ENCODE assay signal across 8 mouse cellular contexts in the genomic region with DNA sequence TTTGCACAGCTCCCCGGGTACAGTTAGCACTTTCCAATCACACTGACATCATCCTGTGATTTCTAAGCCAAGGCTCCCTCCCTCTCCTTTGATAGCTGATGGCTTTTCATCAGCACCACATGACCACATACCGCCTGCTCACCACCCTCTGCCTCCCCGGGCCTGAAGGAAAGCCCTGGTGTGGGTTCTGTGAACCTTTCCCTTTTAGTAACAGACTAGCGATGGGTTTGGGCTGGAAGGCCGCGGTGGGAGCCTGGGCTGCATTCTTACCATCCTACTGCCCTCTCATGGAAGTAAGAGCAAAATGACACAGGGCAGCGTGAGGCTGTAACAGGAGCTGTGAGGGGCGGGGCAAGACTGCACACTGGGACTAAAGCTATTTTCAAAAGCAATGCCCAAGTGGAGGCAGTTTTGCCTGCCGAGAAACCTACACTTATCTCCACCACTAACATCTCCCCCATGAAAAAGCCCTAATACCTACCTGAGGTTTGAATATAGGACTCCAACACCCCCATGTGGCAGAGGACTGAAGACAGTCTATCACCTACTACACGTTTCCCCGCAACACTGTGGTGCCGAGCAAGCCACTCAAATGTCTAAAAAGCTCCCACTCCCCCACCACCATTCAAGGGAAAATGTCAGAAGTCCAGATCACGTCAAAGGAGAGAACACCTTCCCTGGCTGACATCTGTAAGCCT. TPM values are rescaled to one million over a fixed set of nuclear protein-coding genes. Genes with fewer than 3 reads are reported as not detected.
DNase-seq lines count a peak whose midpoint lies in the region; ATAC-seq and TF ChIP-seq lines count a peak whose summit lies in the region.

No protein-coding gene starts in this region.

- 14% methylated on average over 13 of the region's 13 CpGs for WGBS in hindbrain, postnatal 0 days
- WGBS in liver, embryonic 13.5 days (ENCODE audit: insufficient replicate concordance) = 33% methylated on average over 13 of the region's 13 CpGs

- H3K36me3 ChIP-seq in ES-E14 (ENCODE audit: control insufficient read depth, insufficient read depth, low read length, poor library complexity, severe bottlenecking) = peaks cover 4% of the 10 kb centered on the region; the same call in 1 of the 2 replicates
- no peaks in the 10 kb centered on the region for H3K36me3 ChIP-seq in hindbrain, postnatal 0 days (ENCODE audit: insufficient read depth, low read length)
- peaks cover 14% of the 10 kb centered on the region for H3K36me3 ChIP-seq in liver, embryonic 13.5 days

- H3K4me2 ChIP-seq in hindbrain, postnatal 0 days (ENCODE audit: low read depth, low read length) = no peak overlapping the region
- no peak overlapping the region for H3K4me2 ChIP-seq in liver, embryonic 13.5 days

- no peak for DNase-seq in frontal cortex, postnatal 25 days (ENCODE audit: low spot score in 2 of 2)
- DNase-seq in ES-E14 (ENCODE audit: low read depth, low spot score) = no peak
- DNase-seq in hindbrain, postnatal 0 days (ENCODE audit: low spot score) = peak; percentile 83
- DNase-seq in liver, embryonic 13.5 days = no peak
- peak; percentile 24 for DNase-seq in skeletal muscle tissue, adult 2 months (ENCODE audit: low read depth, low spot score)
- no peak for DNase-seq in thymus, postnatal 25 days

- peak; percentile 68 for ATAC-seq in frontal cortex, adult (ENCODE audit: low TSS enrichment)
- ATAC-seq in erythroblast, adult 5-6 weeks (replicated peaks; ENCODE audit: low FRiP score, poor library complexity, severe bottlenecking) = 0 out of 2 replicates have a peak, but pooled peaks have one; percentile 40
- peak; percentile 78 for ATAC-seq in hindbrain, postnatal 0 days
- no peak for ATAC-seq in liver, embryonic 13.5 days (ENCODE audit: low read depth)

- peaks cover 0 to 8% of the 10 kb centered on the region in 2 experiments; a peak in 1 of 4 replicates for H3K4me1 ChIP-seq in ES-E14 (ENCODE audit: control insufficient read depth in 2 of 2, insufficient read depth in 2 of 2, low read length in 2 of 2, poor library complexity in 1 of 2)
- peaks cover 7% of the 10 kb centered on the region; the same call in 1 of the 2 replicates for H3K4me1 ChIP-seq in hindbrain, postnatal 0 days (ENCODE audit: insufficient read depth, low read length)
- peaks cover 42% of the 10 kb centered on the region for H3K4me1 ChIP-seq in liver, embryonic 13.5 days (replicated peaks)

- in situ Hi-C loops in ES-E14 (cut with MboI; ENCODE audit: low sequenced_read_pairs in 2 of 2, unreplicated experiment in 2 of 2) = no loop called here

- no peaks in the 10 kb centered on the region for H3K27me3 ChIP-seq in hindbrain, postnatal 0 days (ENCODE audit: insufficient read depth, low read length)
- no peaks in the 10 kb centered on the region for H3K27me3 ChIP-seq in liver, embryonic 13.5 days

- H3K27ac ChIP-seq in ES-E14 (ENCODE audit: insufficient read depth, low read depth, low read length, poor library complexity, severe bottlenecking) = no peak overlapping the region
- peak overlapping the region; percentile 56; the same call in 1 of the 2 replicates for H3K27ac ChIP-seq in hindbrain, postnatal 0 days
- no peak overlapping the region for H3K27ac ChIP-seq in liver, embryonic 13.5 days

- no peaks in the 10 kb centered on the region for H3K9me3 ChIP-seq in ES-E14 (ENCODE audit: control insufficient read depth, insufficient read depth, low read depth, low read length)
- no peaks in the 10 kb centered on the region for H3K9me3 ChIP-seq in hindbrain, postnatal 0 days (ENCODE audit: low read length)
- H3K9me3 ChIP-seq in liver, embryonic 13.5 days (replicated peaks) = no peaks in the 10 kb centered on the region

- peak; percentile 70 for TF ChIP-seq CTCF in hindbrain, postnatal 0 days (IDR thresholded peaks at IDR 0.05; ENCODE audit: low read depth)

- H3K9ac ChIP-seq in ES-E14 (ENCODE audit: insufficient read depth, low read depth, low read length, poor library complexity, severe bottlenecking) = 0 out of 2 replicates have a peak overlapping the region, but pooled peaks have one; percentile 5
- H3K9ac ChIP-seq in hindbrain, postnatal 0 days (replicated peaks; ENCODE audit: low read length) = 0 out of 2 replicates have a peak overlapping the region, but pooled peaks have one; percentile 35
- 0 out of 2 replicates have a peak overlapping the region, but pooled peaks have one; percentile 17 for H3K9ac ChIP-seq in liver, embryonic 13.5 days

- no peak overlapping the region for H3K4me3 ChIP-seq in ES-E14 (ENCODE audit: insufficient read depth in 1 of 2, low read depth in 1 of 2, low read length in 2 of 2, poor library complexity in 1 of 2, severe bottlenecking in 1 of 2)
- H3K4me3 ChIP-seq in hindbrain, postnatal 0 days (ENCODE audit: low read length) = no peak overlapping the region
- no peak overlapping the region for H3K4me3 ChIP-seq in liver, embryonic 13.5 days (replicated peaks)

TF ChIP-seq in ES-E14, 5 proteins besides CTCF, POLR2A, EP300 and RAD21:
- TF ChIP-seq CHD2 (IDR thresholded peaks at IDR 0.05; ENCODE audit: low read depth, low read length) = no peak
- TF ChIP-seq HCFC1 (IDR thresholded peaks at IDR 0.05; ENCODE audit: borderline replicate concordance, insufficient read depth, low read length) = no peak
- no peak for TF ChIP-seq MAFK (IDR thresholded peaks at IDR 0.05; ENCODE audit: insufficient read depth, low read depth, low read length)
- no peak for TF ChIP-seq ZC3H11A (IDR thresholded peaks at IDR 0.05; ENCODE audit: borderline replicate concordance, low read depth, low read length)
- TF ChIP-seq ZNF384 (IDR thresholded peaks at IDR 0.05; ENCODE audit: low read depth, low read length) = no peak

RNA-seq across cellular contexts. Expression of gene Cep164, which starts 29.9 kb away (rescaled TPM):
- 19.1 and 20.0 TPM in 2 replicates for total RNA-seq in ES-E14 (2012; rRNA removed)
- 27.3 and 34.7 TPM in 2 replicates for total RNA-seq in erythroblast, adult 5-6 weeks (2015; ENCODE audit: low replicate concordance)
- 52.8 and 68.6 TPM in 2 replicates for total RNA-seq in erythroblast, adult 5-6 weeks (2017; ENCODE audit: low replicate concordance)
- 13.7 and 24.6 TPM in 2 replicates for total RNA-seq in hindbrain, postnatal 0 days (2014; rRNA removed)
- polyA plus RNA-seq in hindbrain, postnatal 0 days (2015; fragmentation: Nextera tagmentation; extraction: Ambion mirVana) = 14.2 and 14.3 TPM in 2 replicates
- 5.1 and 6.0 TPM in 2 replicates for polyA plus RNA-seq in liver, embryonic 13.5 days (2015; fragmentation: Nextera tagmentation; extraction: Ambion mirVana)

RNA-seq across cellular contexts. Expression of gene Bace1, which starts 39.8 kb away (rescaled TPM):
- 13.7 and 18.3 TPM in 2 replicates for total RNA-seq in ES-E14 (2012; rRNA removed)
- total RNA-seq in erythroblast, adult 5-6 weeks (2015; ENCODE audit: low replicate concordance) = 1.0 and 25.7 TPM in 2 replicates
- total RNA-seq in erythroblast, adult 5-6 weeks (2017; ENCODE audit: low replicate concordance) = 2.5 and 14.2 TPM in 2 replicates
- total RNA-seq in hindbrain, postnatal 0 days (2014; rRNA removed) = 77.0 and 92.0 TPM in 2 replicates
- 39.3 TPM in 2 replicates for polyA plus RNA-seq in hindbrain, postnatal 0 days (2015; fragmentation: Nextera tagmentation; extraction: Ambion mirVana)
- polyA plus RNA-seq in liver, embryonic 13.5 days (2015; fragmentation: Nextera tagmentation; extraction: Ambion mirVana) = 5.1 and 6.8 TPM in 2 replicates

Comparison
In these comparisons a context has a peak if more than half of its experiments do, and no peak if none do; other contexts are left out.
1. DNase-seq: peak in hindbrain, postnatal 0 days (single experiment) and skeletal muscle tissue, adult 2 months (single experiment); none in frontal cortex, postnatal 25 days (0 of 2), ES-E14 (single experiment), liver, embryonic 13.5 days (single experiment) and thymus, postnatal 25 days (single experiment).
2. Peak in every context shown above with its lines, with median percentiles within 50 percentile points of each other: H3K9ac ChIP-seq.